Mouse (Mus musculus) kidney, postnatal 25 days (tissue): ENCODE data around the gene Auts2.

Source experiments
- DNase-seq, 2 experiments: peaks; one replicate each; pipeline ENCODE4 v3.0.0; 2021; ENCODE audit warnings: mixed read lengths in 2 of 2

The Auts2 gene

GRCm38 (mm10) chr5:131547926-131548325 is 995.2 kb downstream of the Auts2 start:
- DNase-seq, result peak in 1 of 2 experiments; percentile 15

- DNase-seq, result no peak
Measured at GRCm38 (mm10) chr5:131546414-131546813, 996.7 kb downstream of the Auts2 start.

- DNase-seq, result no peak
Measured at GRCm38 (mm10) chr5:131544381-131544780, 998.8 kb downstream of the Auts2 start.

- peak; percentile 68 to 85 for DNase-seq
Measured at GRCm38 (mm10) chr5:131538311-131538915, 1004.7 kb downstream of the Auts2 start.

- DNase-seq, result peak; percentile 38 to 62
Measured at GRCm38 (mm10) chr5:131537831-131538310, 1005.3 kb downstream of the Auts2 start.

GRCm38 (mm10) chr5:131537155-131537830 is 1005.9 kb downstream of the Auts2 start:
- peak; percentile 74 to 87 for DNase-seq

GRCm38 (mm10) chr5:131535752-131536151 is 1007.4 kb downstream of the Auts2 start:
- DNase-seq, result no peak

- DNase-seq, result peak in 1 of 2 experiments; percentile 64
Measured at GRCm38 (mm10) chr5:131533815-131534214, 1009.3 kb downstream of the Auts2 start.

GRCm38 (mm10) chr5:131531744-131532552 is 1011.2 kb downstream of the Auts2 start:
- DNase-seq, result no peak

GRCm38 (mm10) chr5:131530828-131531227 is 1012.3 kb downstream of the Auts2 start:
- no peak for DNase-seq

GRCm38 (mm10) chr5:131526666-131527065 is 1016.5 kb downstream of the Auts2 start:
- DNase-seq, result no peak

- DNase-seq, result no peak
Measured at GRCm38 (mm10) chr5:131524900-131525465, 1018.2 kb downstream of the Auts2 start.

GRCm38 (mm10) chr5:131519560-131519959 is 1023.6 kb downstream of the Auts2 start:
- DNase-seq, result no peak

- DNase-seq, result no peak
Measured at GRCm38 (mm10) chr5:131517677-131518076, 1025.5 kb downstream of the Auts2 start.

- peak; percentile 50 to 73 for DNase-seq
Measured at GRCm38 (mm10) chr5:131515707-131516407, 1027.3 kb downstream of the Auts2 start.

- no peak for DNase-seq
Measured at GRCm38 (mm10) chr5:131513753-131514152, 1029.4 kb downstream of the Auts2 start.

- DNase-seq, result no peak
Measured at GRCm38 (mm10) chr5:131512617-131513016, 1030.5 kb downstream of the Auts2 start.

GRCm38 (mm10) chr5:131510659-131511058 is 1032.5 kb downstream of the Auts2 start:
- no peak for DNase-seq

- DNase-seq, result no peak
Measured at GRCm38 (mm10) chr5:131509315-131509714, 1033.8 kb downstream of the Auts2 start.

- DNase-seq, result no peak
Measured at GRCm38 (mm10) chr5:131498865-131499264, 1044.3 kb downstream of the Auts2 start.

GRCm38 (mm10) chr5:131496517-131497216 is 1046.5 kb downstream of the Auts2 start:
- DNase-seq, result no peak

GRCm38 (mm10) chr5:131494564-131494963 is 1048.6 kb downstream of the Auts2 start:
- no peak for DNase-seq
